Mouse (Mus musculus): ENCODE results near the gene Pdzd8. TPM values are rescaled to one million over a fixed set of nuclear protein-coding genes. Genes with fewer than 3 reads are reported as not detected.
A peak's percentile ranks its signal among the peaks of the same experiment; 100 is the strongest.

The Pdzd8 gene
- polyA plus RNA-seq, 1 experiment from 2014 or later = 8.8 TPM

DNA sequence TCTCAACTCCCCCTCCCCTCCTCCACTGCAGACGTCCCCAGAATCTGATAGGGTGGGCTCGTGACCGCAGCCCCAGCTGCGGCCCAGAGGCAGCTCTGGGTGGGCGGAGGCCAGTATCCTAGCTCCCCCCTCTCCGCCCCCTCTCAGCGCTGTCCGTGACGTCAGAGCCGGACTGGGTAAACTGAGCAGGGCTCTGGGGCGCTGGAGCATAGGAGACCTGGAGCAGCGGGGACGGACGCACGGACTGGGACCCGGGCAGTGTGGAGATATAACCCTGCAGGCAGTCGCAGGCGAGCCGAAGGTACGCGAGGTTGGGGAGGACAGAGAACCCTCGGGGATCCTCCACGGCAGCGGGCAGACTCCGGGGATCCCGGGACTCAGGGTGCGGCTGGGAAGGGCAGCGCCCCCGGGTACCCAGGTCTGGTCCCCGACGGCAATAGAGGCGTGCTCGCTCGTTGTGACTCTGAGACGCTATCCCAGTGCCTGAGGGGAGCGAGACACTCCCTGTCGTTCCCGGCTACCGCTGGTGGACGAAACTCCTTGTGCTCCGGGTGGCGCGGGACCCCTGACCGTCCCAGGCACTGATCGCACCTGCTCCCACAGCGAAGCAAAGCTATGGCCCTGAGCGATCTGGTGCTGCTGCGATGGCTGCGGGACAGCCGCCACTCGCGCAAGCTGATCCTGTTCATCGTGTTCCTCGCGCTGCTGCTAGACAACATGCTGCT, 84.7 kb downstream of the Pdzd8 start, which contains the start of gene Slc18a2:
TSS of gene Slc18a2 (plus strand) at position 179 of the 725 bp plus-strand sequence.
- TF ChIP-seq CTCF (IDR thresholded peaks at IDR 0.05; ENCODE audit: low read depth) = no peak
- no peak within 1 kb of the TSS for H3K27ac ChIP-seq
- under 1% methylated on average over 54 of the region's 55 CpGs for WGBS
- H3K27me3 ChIP-seq (ENCODE audit: insufficient read depth, low read length) = 0 out of 2 replicates have a peak, but pooled peaks cover 8% of the 10 kb centered on the region
- peak within 1 kb of the TSS; percentile 27; the same call in 1 of the 2 replicates for H3K9ac ChIP-seq (ENCODE audit: low read depth, low read length)
- peak within 1 kb of the TSS; percentile 73 for H3K4me2 ChIP-seq (ENCODE audit: low read length)
- peaks cover 5% of the 10 kb centered on the region; the same call in 1 of the 2 replicates for H3K9me3 ChIP-seq (replicated peaks; ENCODE audit: low read length)
- H3K4me1 ChIP-seq (replicated peaks; ENCODE audit: insufficient read depth, low read length) = 0 out of 2 replicates have a peak, but pooled peaks cover 3% of the 10 kb centered on the region
- no peak; the same call in 1 of the 2 replicates for ATAC-seq (replicated peaks; ENCODE audit: low FRiP score, low read depth)
- no peaks in the 10 kb centered on the region for H3K36me3 ChIP-seq (ENCODE audit: insufficient read depth, low read length)
- H3K4me3 ChIP-seq (replicated peaks; ENCODE audit: low read depth, low read length) = peak within 1 kb of the TSS; percentile 34
- DNase-seq (ENCODE audit: low spot score) = peak; percentile 33

DNA sequence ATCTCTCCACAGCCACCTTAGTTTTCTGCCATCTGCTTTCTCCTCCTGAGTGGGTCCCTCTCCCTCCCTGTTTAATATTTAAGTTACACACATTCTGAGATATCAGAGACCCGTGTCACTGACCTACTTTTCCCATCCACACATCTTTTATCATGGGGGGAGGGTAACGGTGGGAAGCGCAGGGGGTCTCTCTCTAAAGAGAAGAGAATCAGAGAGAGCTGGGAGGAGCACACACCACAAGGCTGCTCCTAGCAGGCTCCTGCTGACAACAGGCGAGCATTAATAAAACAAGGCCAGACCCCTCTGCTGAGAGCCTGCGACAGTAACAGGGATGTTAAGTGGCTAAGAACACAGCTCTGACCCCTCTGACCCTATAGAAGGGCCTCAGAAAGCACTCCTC, 85.9 kb downstream of the Pdzd8 start:
- Histone ChIP-seq H3K9me3 (replicated peaks; ENCODE audit: low read length) (peaks cover 5% of the 10 kb centered on the region; the same call in 1 of the 2 replicates), H3K27ac (no peak overlapping the region), H3K4me1 (replicated peaks; ENCODE audit: insufficient read depth, low read length) (0 out of 2 replicates have a peak, but pooled peaks cover 3% of the 10 kb centered on the region), H3K4me3 (replicated peaks; ENCODE audit: low read depth, low read length) (no peak overlapping the region), H3K9ac (ENCODE audit: low read depth, low read length) (no peak overlapping the region), H3K4me2 (ENCODE audit: low read length) (no peak overlapping the region), H3K27me3 (ENCODE audit: insufficient read depth, low read length) (0 out of 2 replicates have a peak, but pooled peaks cover 8% of the 10 kb centered on the region), H3K36me3 (ENCODE audit: insufficient read depth, low read length) (no peaks in the 10 kb centered on the region)
- no peak for DNase-seq (ENCODE audit: low spot score)
- no peak for TF ChIP-seq CTCF (IDR thresholded peaks at IDR 0.05; ENCODE audit: low read depth)
- 58% methylated on average over 5 of the region's 5 CpGs for WGBS
- no peak for ATAC-seq (replicated peaks; ENCODE audit: low FRiP score, low read depth)

DNA sequence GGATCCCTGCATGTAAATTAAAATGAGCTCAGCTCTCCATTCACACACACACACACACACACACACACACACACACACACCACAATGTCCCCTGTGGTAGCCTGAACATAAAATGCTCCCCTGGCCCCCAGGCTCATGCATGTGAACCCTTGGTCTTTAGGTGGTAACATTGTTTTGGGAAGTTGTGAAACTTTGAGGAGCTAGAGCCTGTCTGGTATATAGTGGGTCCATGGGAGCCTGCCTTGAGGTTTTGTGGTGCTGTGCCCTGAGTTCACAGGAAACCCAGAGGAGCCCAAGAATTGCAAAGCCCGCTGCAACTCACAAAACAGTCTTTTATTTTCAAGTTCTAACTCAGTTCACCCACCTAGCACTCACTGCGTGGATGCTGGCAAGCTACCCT, 92.9 kb downstream of the Pdzd8 start:
- TF ChIP-seq CTCF (IDR thresholded peaks at IDR 0.05; ENCODE audit: low read depth) = no peak
- H3K4me3 ChIP-seq (replicated peaks; ENCODE audit: low read depth, low read length) = no peak overlapping the region
- H3K9me3 ChIP-seq (replicated peaks; ENCODE audit: low read length) = peaks cover 5% of the 10 kb centered on the region; the same call in 1 of the 2 replicates
- no peaks in the 10 kb centered on the region for H3K36me3 ChIP-seq (ENCODE audit: insufficient read depth, low read length)
- no peaks in the 10 kb centered on the region for H3K4me1 ChIP-seq (replicated peaks; ENCODE audit: insufficient read depth, low read length)
- WGBS = 63% methylated on average over 2 of the region's 2 CpGs
- no peak overlapping the region for H3K4me2 ChIP-seq (ENCODE audit: low read length)
- DNase-seq (ENCODE audit: low spot score) (no peak), ATAC-seq (replicated peaks; ENCODE audit: low FRiP score, low read depth) (no peak)
- no peaks in the 10 kb centered on the region for H3K27me3 ChIP-seq (ENCODE audit: insufficient read depth, low read length)
- no peak overlapping the region for H3K27ac ChIP-seq
- H3K9ac ChIP-seq (ENCODE audit: low read depth, low read length) = no peak overlapping the region

DNA sequence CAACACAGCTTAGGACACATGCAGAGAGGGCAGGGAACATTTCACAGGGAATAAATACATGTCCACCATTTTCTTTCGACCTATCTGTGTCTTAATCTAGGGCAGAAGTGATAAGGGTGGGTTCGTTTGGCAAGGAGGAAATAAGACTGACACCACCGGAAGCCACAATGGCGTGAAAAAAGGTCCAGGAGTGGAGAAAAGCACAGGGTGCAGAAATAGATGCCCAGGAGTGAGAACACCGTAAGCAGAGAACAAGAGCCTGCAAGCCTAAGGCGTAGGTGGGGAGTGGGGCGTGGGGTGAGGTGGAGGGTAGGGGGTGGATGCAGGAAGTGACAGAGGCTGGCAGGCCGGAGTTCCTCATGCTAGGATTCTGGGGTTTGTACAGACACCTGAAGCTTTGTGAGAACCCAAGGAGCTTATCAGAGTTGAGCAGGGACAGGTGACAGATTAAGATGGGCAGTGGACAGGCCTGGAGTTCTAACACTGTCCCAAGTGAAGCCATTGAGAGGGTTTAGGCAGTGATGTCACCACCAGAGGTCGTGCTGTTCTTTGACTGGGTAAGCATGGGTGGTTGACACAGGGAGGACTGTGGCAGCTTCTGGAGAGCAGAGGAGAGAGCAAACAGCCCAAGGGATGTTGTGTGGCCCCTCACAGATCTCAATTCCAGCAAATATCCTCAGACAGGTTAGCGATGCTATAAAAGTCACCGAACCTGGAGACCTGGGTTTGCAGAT, 96.9 kb downstream of the Pdzd8 start:
- ATAC-seq (replicated peaks; ENCODE audit: low FRiP score, low read depth) = no peak
- WGBS = 74% methylated on average over 11 of the region's 11 CpGs
- H3K4me3 ChIP-seq (replicated peaks; ENCODE audit: low read depth, low read length) = no peak overlapping the region
- DNase-seq (ENCODE audit: low spot score) = no peak
- no peak overlapping the region for H3K4me2 ChIP-seq (ENCODE audit: low read length)
- H3K27ac ChIP-seq = no peak overlapping the region
- no peak overlapping the region for H3K9ac ChIP-seq (ENCODE audit: low read depth, low read length)
- H3K27me3 ChIP-seq (ENCODE audit: insufficient read depth, low read length) = no peaks in the 10 kb centered on the region
- H3K9me3 ChIP-seq (replicated peaks; ENCODE audit: low read length) = no peaks in the 10 kb centered on the region
- TF ChIP-seq CTCF (IDR thresholded peaks at IDR 0.05; ENCODE audit: low read depth) = peak; percentile 40; the same call in 1 of the 2 replicates
- H3K4me1 ChIP-seq (replicated peaks; ENCODE audit: insufficient read depth, low read length) = no peaks in the 10 kb centered on the region
- no peaks in the 10 kb centered on the region for H3K36me3 ChIP-seq (ENCODE audit: insufficient read depth, low read length)

DNA sequence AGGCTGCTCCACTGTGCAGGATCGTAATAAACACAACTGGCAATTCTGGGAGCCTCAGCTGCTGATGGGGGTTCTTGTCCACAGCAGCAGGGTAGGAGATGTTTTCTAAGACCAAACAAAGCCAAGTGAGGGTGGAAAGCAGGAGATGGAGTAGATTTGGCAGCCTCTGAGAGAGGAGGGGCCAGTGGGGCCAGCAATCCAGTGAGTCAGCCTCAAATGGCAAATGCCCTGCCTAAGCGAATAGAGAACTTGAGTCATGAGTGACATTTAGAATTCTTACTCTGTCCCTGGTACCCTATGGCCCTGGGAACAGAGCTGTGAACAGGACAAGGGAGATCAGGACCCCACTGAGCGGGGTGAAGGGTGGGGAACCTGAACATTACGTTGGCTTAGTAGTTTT, 97.4 kb downstream of the Pdzd8 start:
- no peak overlapping the region for H3K4me2 ChIP-seq (ENCODE audit: low read length)
- no peak overlapping the region for H3K27ac ChIP-seq
- TF ChIP-seq CTCF (IDR thresholded peaks at IDR 0.05; ENCODE audit: low read depth) = no peak
- WGBS = 91% methylated on average over 4 of the region's 4 CpGs
- no peaks in the 10 kb centered on the region for H3K4me1 ChIP-seq (replicated peaks; ENCODE audit: insufficient read depth, low read length)
- no peak overlapping the region for H3K4me3 ChIP-seq (replicated peaks; ENCODE audit: low read depth, low read length)
- no peaks in the 10 kb centered on the region for H3K27me3 ChIP-seq (ENCODE audit: insufficient read depth, low read length)
- H3K9ac ChIP-seq (ENCODE audit: low read depth, low read length) = no peak overlapping the region
- no peak for DNase-seq (ENCODE audit: low spot score)
- no peaks in the 10 kb centered on the region for H3K36me3 ChIP-seq (ENCODE audit: insufficient read depth, low read length)
- no peak for ATAC-seq (replicated peaks; ENCODE audit: low FRiP score, low read depth)
- no peaks in the 10 kb centered on the region for H3K9me3 ChIP-seq (replicated peaks; ENCODE audit: low read length)

Other genes starting within 250 kb of the Pdzd8 start
- not detected in 2 replicates for gene Vax1, start 175.7 kb downstream of the Pdzd8 start, polyA plus RNA-seq (2015; fragmentation: Nextera tagmentation; extraction: Ambion mirVana)
- not detected in 2 replicates for gene Kcnk18, start 126.6 kb downstream of the Pdzd8 start, polyA plus RNA-seq (2015; fragmentation: Nextera tagmentation; extraction: Ambion mirVana)
- 4.1 and 4.5 TPM in 2 replicates for gene Slc18a2, start 84.9 kb downstream of the Pdzd8 start, polyA plus RNA-seq (2015; fragmentation: Nextera tagmentation; extraction: Ambion mirVana)
- gene Rps12-ps3, start 23.5 kb downstream of the Pdzd8 start, polyA plus RNA-seq (2015; fragmentation: Nextera tagmentation; extraction: Ambion mirVana) = 23.1 and 38.7 TPM in 2 replicates
- gene Emx2, start 112.6 kb upstream of the Pdzd8 start, polyA plus RNA-seq (2015; fragmentation: Nextera tagmentation; extraction: Ambion mirVana) = 24.2 and 25.4 TPM in 2 replicates

All from kidney, postnatal 0 days (tissue).